Mouse (Mus musculus): Measurements from ENCODE around the gene Cdk15. TPM values are rescaled to one million over a fixed set of nuclear protein-coding genes. Genes with fewer than 3 reads are reported as not detected.

The Cdk15 gene
- 0.64 and 0.79 TPM in 2 replicates for polyA plus RNA-seq (2014; fragmentation: Nextera tagmentation; extraction: Ambion mirVana)

GRCm38 (mm10) chr1:59256751-59257231, at the start of gene Cdk15:
Cdk15 (plus strand) TSS chr1:59256906.
- no peak for ATAC-seq (replicated peaks; ENCODE audit: insufficient number of reproducible peaks, low FRiP score, low TSS enrichment, low read depth)
- Histone ChIP-seq H3K9me3 (replicated peaks; ENCODE audit: control insufficient read depth, low read length) (no peaks in the 10 kb centered on the region), H3K4me3 (ENCODE audit: low read depth, low read length) (no peak within 1 kb of the TSS), H3K36me3 (replicated peaks; ENCODE audit: control insufficient read depth, insufficient read depth, low read depth, low read length) (no peaks in the 10 kb centered on the region), H3K4me2 (ENCODE audit: low read depth, low read length) (no peak within 1 kb of the TSS), H3K27me3 (ENCODE audit: control insufficient read depth, insufficient read depth, low read length) (no peaks in the 10 kb centered on the region), H3K9ac (replicated peaks; ENCODE audit: low read length) (no peak within 1 kb of the TSS; the same call in 1 of the 2 replicates), H3K4me1 (ENCODE audit: control insufficient read depth, insufficient read depth, low read length) (peaks cover 3% of the 10 kb centered on the region; the same call in 1 of the 2 replicates), H3K27ac (replicated peaks; ENCODE audit: low read depth, low read length) (no peak within 1 kb of the TSS)
- DNase-seq (ENCODE audit: low spot score): no peak
- 12% methylated on average over 13 of the region's 13 CpGs for WGBS

GRCm38 (mm10) chr1:59208331-59208730, 48.4 kb upstream of the Cdk15 start:
- DNase-seq (ENCODE audit: low spot score) (no peak), ATAC-seq (replicated peaks; ENCODE audit: insufficient number of reproducible peaks, low FRiP score, low TSS enrichment, low read depth) (no peak)
- Histone ChIP-seq H3K9ac (replicated peaks; ENCODE audit: low read length) (no peak overlapping the region), H3K27ac (replicated peaks; ENCODE audit: low read depth, low read length) (no peak overlapping the region), H3K27me3 (ENCODE audit: control insufficient read depth, insufficient read depth, low read length) (no peaks in the 10 kb centered on the region), H3K4me2 (ENCODE audit: low read depth, low read length) (no peak overlapping the region), H3K9me3 (replicated peaks; ENCODE audit: control insufficient read depth, low read length) (no peaks in the 10 kb centered on the region), H3K4me1 (ENCODE audit: control insufficient read depth, insufficient read depth, low read length) (no peaks in the 10 kb centered on the region), H3K4me3 (ENCODE audit: low read depth, low read length) (no peak overlapping the region), H3K36me3 (replicated peaks; ENCODE audit: control insufficient read depth, insufficient read depth, low read depth, low read length) (no peaks in the 10 kb centered on the region)
- 89% methylated on average over 1 of the region's 1 CpGs for WGBS

DNA sequence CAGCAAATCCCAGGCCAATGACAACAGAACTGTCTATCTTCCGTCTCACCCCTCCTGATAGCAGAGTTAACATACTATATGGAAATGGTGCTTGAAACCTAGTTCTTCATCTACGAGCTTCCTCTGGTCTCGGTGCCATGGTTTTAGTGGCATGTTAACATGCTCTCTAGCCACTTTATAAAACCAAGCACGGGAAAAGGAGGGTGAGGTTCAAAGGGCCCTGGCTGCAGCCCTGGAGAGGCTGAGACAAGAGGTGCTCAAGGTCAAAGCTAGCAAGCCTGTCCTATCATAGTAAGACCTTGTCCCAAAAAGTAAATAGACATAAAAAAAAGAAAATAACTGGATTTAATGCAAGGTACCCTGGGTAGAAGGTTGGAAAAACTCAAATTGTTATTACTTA, 45.1 kb upstream of the Cdk15 start:
- DNase-seq (ENCODE audit: low spot score): no peak
- H3K36me3 ChIP-seq (replicated peaks; ENCODE audit: control insufficient read depth, insufficient read depth, low read depth, low read length): no peaks in the 10 kb centered on the region
- 86% methylated on average over 4 of the region's 4 CpGs for WGBS

GRCm38 (mm10) chr1:59212076-59212779, 44.5 kb upstream of the Cdk15 start:
- 83% methylated on average over 5 of the region's 5 CpGs for whole genome bisulfite sequencing
- DNase-seq (ENCODE audit: low spot score): no peak
- Histone ChIP-seq H3K9me3 (replicated peaks; ENCODE audit: control insufficient read depth, low read length) (no peaks in the 10 kb centered on the region), H3K4me3 (ENCODE audit: low read depth, low read length) (no peak overlapping the region), H3K4me1 (ENCODE audit: control insufficient read depth, insufficient read depth, low read length) (no peaks in the 10 kb centered on the region), H3K9ac (replicated peaks; ENCODE audit: low read length) (no peak overlapping the region), H3K27ac (replicated peaks; ENCODE audit: low read depth, low read length) (no peak overlapping the region), H3K36me3 (replicated peaks; ENCODE audit: control insufficient read depth, insufficient read depth, low read depth, low read length) (no peaks in the 10 kb centered on the region), H3K4me2 (ENCODE audit: low read depth, low read length) (no peak overlapping the region), H3K27me3 (ENCODE audit: control insufficient read depth, insufficient read depth, low read length) (no peaks in the 10 kb centered on the region)
- ATAC-seq (replicated peaks; ENCODE audit: insufficient number of reproducible peaks, low FRiP score, low TSS enrichment, low read depth): no peak

More for the DNA sequence above, 45.1 kb upstream of the Cdk15 start:
- no peaks in the 10 kb centered on the region for H3K9me3 ChIP-seq (replicated peaks; ENCODE audit: control insufficient read depth, low read length)
- no peak for ATAC-seq (replicated peaks; ENCODE audit: insufficient number of reproducible peaks, low FRiP score, low TSS enrichment, low read depth)
- no peaks in the 10 kb centered on the region for H3K27me3 ChIP-seq (ENCODE audit: control insufficient read depth, insufficient read depth, low read length)
- H3K4me2 ChIP-seq (ENCODE audit: low read depth, low read length): no peak overlapping the region
- H3K27ac ChIP-seq (replicated peaks; ENCODE audit: low read depth, low read length): no peak overlapping the region
- no peak overlapping the region for H3K4me3 ChIP-seq (ENCODE audit: low read depth, low read length)
- H3K9ac ChIP-seq (replicated peaks; ENCODE audit: low read length): no peak overlapping the region
- H3K4me1 ChIP-seq (ENCODE audit: control insufficient read depth, insufficient read depth, low read length): no peaks in the 10 kb centered on the region

DNA sequence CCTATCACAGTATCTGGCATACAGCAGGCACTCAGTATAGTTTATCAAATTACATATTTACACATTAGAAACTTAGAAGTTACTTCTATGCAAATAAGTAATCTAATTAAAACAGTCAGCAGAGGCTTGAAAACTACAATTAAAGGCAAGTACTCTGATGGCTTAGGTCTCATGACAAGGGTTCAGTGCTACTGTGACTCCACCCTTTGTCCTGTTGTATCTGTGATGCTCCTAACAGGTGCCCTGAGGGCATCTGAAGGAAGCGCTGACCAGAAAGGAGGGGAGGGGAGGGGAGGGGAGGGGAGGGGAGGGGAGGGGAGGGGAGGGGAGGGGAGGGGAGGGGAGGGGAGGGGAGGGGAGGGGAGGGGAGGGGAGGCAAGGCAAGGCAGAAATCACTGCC, 43.8 kb upstream of the Cdk15 start:
- H3K4me2 ChIP-seq (ENCODE audit: low read depth, low read length): no peak overlapping the region
- H3K36me3 ChIP-seq (replicated peaks; ENCODE audit: control insufficient read depth, insufficient read depth, low read depth, low read length): no peaks in the 10 kb centered on the region
- H3K4me3 ChIP-seq (ENCODE audit: low read depth, low read length): no peak overlapping the region
- DNase-seq (ENCODE audit: low spot score) (no peak), ATAC-seq (replicated peaks; ENCODE audit: insufficient number of reproducible peaks, low FRiP score, low TSS enrichment, low read depth) (no peak)
- H3K27ac ChIP-seq (replicated peaks; ENCODE audit: low read depth, low read length): no peak overlapping the region
- H3K9me3 ChIP-seq (replicated peaks; ENCODE audit: control insufficient read depth, low read length): no peaks in the 10 kb centered on the region
- no peaks in the 10 kb centered on the region for H3K4me1 ChIP-seq (ENCODE audit: control insufficient read depth, insufficient read depth, low read length)
- no peak overlapping the region for H3K9ac ChIP-seq (replicated peaks; ENCODE audit: low read length)
- no CpG with 5 or more reads among the region's 1 CpGs for WGBS
- no peaks in the 10 kb centered on the region for H3K27me3 ChIP-seq (ENCODE audit: control insufficient read depth, insufficient read depth, low read length)

- no peak overlapping the region for H3K4me2 ChIP-seq (ENCODE audit: low read depth, low read length)
- H3K9me3 ChIP-seq (replicated peaks; ENCODE audit: control insufficient read depth, low read length): no peaks in the 10 kb centered on the region
- H3K27ac ChIP-seq (replicated peaks; ENCODE audit: low read depth, low read length): no peak overlapping the region
- ATAC-seq (replicated peaks; ENCODE audit: insufficient number of reproducible peaks, low FRiP score, low TSS enrichment, low read depth): no peak
- 89% methylated on average over 11 of the region's 11 CpGs for WGBS
- no peaks in the 10 kb centered on the region for H3K4me1 ChIP-seq (ENCODE audit: control insufficient read depth, insufficient read depth, low read length)
- DNase-seq (ENCODE audit: low spot score): no peak
- H3K4me3 ChIP-seq (ENCODE audit: low read depth, low read length): no peak overlapping the region
- H3K36me3 ChIP-seq (replicated peaks; ENCODE audit: control insufficient read depth, insufficient read depth, low read depth, low read length): no peaks in the 10 kb centered on the region
- no peaks in the 10 kb centered on the region for H3K27me3 ChIP-seq (ENCODE audit: control insufficient read depth, insufficient read depth, low read length)
- H3K9ac ChIP-seq (replicated peaks; ENCODE audit: low read length): no peak overlapping the region
These were observed 41.3 kb upstream of the Cdk15 start for GRCm38 (mm10) chr1:59215446-59215845.

DNA sequence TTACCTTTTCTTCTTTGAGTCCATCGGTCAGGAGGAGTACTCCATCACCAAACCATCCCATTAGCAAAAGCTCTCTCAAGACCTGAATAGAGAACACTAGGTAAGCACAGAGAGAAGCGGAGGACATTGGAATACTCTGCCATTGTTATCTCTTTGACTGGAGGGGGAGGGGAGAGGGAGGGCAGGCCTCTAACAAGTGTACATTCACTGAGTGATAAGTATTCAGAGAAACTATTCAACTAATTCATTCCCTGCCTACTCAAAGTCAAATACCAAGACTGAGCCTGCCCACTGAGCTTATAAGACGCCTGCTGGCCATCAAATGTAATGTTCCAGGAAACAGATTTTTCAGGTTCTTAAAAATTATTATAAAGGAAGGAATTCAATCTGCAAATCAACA, 36.3 kb upstream of the Cdk15 start:
- WGBS: 79% methylated on average over 3 of the region's 3 CpGs
- no peak overlapping the region for H3K4me2 ChIP-seq (ENCODE audit: low read depth, low read length)
- no peaks in the 10 kb centered on the region for H3K9me3 ChIP-seq (replicated peaks; ENCODE audit: control insufficient read depth, low read length)
- no peak overlapping the region for H3K9ac ChIP-seq (replicated peaks; ENCODE audit: low read length)
- no peaks in the 10 kb centered on the region for H3K27me3 ChIP-seq (ENCODE audit: control insufficient read depth, insufficient read depth, low read length)
- H3K27ac ChIP-seq (replicated peaks; ENCODE audit: low read depth, low read length): no peak overlapping the region
- DNase-seq (ENCODE audit: low spot score) (no peak), ATAC-seq (replicated peaks; ENCODE audit: insufficient number of reproducible peaks, low FRiP score, low TSS enrichment, low read depth) (no peak)
- H3K4me1 ChIP-seq (ENCODE audit: control insufficient read depth, insufficient read depth, low read length): no peaks in the 10 kb centered on the region
- no peak overlapping the region for H3K4me3 ChIP-seq (ENCODE audit: low read depth, low read length)
- no peaks in the 10 kb centered on the region for H3K36me3 ChIP-seq (replicated peaks; ENCODE audit: control insufficient read depth, insufficient read depth, low read depth, low read length)

- H3K4me3 ChIP-seq (ENCODE audit: low read depth, low read length): no peak overlapping the region
- 94% methylated on average over 2 of the region's 2 CpGs for WGBS
- no peak overlapping the region for H3K4me2 ChIP-seq (ENCODE audit: low read depth, low read length)
- no peak overlapping the region for H3K9ac ChIP-seq (replicated peaks; ENCODE audit: low read length)
- no peak for ATAC-seq (replicated peaks; ENCODE audit: insufficient number of reproducible peaks, low FRiP score, low TSS enrichment, low read depth)
- no peak for DNase-seq (ENCODE audit: low spot score)
- H3K36me3 ChIP-seq (replicated peaks; ENCODE audit: control insufficient read depth, insufficient read depth, low read depth, low read length): no peaks in the 10 kb centered on the region
- H3K27me3 ChIP-seq (ENCODE audit: control insufficient read depth, insufficient read depth, low read length): no peaks in the 10 kb centered on the region
- no peaks in the 10 kb centered on the region for H3K9me3 ChIP-seq (replicated peaks; ENCODE audit: control insufficient read depth, low read length)
- H3K27ac ChIP-seq (replicated peaks; ENCODE audit: low read depth, low read length): no peak overlapping the region
- H3K4me1 ChIP-seq (ENCODE audit: control insufficient read depth, insufficient read depth, low read length): no peaks in the 10 kb centered on the region
These were observed 35.1 kb upstream of the Cdk15 start for GRCm38 (mm10) chr1:59221591-59221990.

All from embryonic facial prominence, embryonic 11.5 days (tissue).